Mouse (Mus musculus) heart, postnatal 0 days (tissue): ENCODE results near the gene Tec.

Source experiments
- CTCF ChIP-seq: IDR thresholded peaks from 2 replicates; pipeline ENCODE4 v1.5.1; 2016; ENCODE audit warnings: antibody characterized with exemption, control low read depth, low read depth
- EP300 ChIP-seq: IDR thresholded peaks from 2 replicates; pipeline ENCODE4 v1.6.1; 2016; ENCODE audit warnings: antibody characterized with exemption, low read depth

GRCm38 (mm10) chr5:72913648-72914557, 45.6 kb upstream of the Tec start, which contains the start of gene Slain2:
- TF ChIP-seq CTCF (peak; percentile 78), EP300 (peak; percentile 88; the same call in 1 of the 2 replicates)
